Mouse (Mus musculus) layer of hippocampus, postnatal 14 days (tissue): ENCODE data around the gene Spata45. TPM values are rescaled to one million over a fixed set of nuclear protein-coding genes. Genes with fewer than 3 reads are reported as not detected.

Experiments used
- DNase-seq, 2 experiments: peaks; one replicate each; pipeline ENCODE4 v3.0.0; 2021 to 2022; ENCODE audit warnings: low spot score in 2 of 2, mixed read lengths in 1 of 2
- total RNA-seq, 2 experiments: library from RNA; stranded (reverse); gene quantifications; 2 replicates each; pipeline ENCODE4 v1.2.3; 2021

Spata45 gene
- total RNA-seq, 2 experiments from 2014 or later: not detected

GRCm38 (mm10) chr1:191083230-191083629 is 46.8 kb downstream of the Spata45 start:
- DNase-seq: no peak

DNA sequence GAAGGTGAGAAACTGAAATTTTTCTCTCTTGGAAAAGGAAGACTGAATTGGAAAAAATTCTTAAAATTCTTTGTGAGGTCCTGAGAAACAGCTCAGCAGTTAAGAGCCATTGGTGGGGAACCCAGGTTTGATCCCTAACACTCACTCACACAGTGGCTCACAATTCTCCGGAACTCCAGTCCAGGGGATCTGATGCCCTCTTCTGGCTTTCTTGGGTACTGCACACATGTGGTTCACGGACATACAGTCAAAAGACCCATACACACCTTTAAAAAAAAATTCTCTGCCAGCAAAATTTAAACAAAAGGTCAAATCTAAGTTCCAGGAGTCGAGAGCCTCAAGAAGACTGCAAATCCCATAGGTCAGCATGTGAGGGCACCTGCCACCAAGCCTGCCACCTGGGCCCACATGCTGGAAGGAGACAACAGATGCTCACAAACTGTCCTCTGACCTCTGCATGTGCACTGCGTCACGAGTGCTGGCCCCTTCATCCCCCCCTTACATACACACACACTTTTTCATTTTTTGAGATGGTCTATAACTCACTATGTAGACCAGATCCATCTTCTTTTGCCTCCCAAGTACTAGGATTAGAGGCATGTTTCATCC is 48.6 kb downstream of the Spata45 start:
- peak; percentile 58 to 62 for DNase-seq

DNA sequence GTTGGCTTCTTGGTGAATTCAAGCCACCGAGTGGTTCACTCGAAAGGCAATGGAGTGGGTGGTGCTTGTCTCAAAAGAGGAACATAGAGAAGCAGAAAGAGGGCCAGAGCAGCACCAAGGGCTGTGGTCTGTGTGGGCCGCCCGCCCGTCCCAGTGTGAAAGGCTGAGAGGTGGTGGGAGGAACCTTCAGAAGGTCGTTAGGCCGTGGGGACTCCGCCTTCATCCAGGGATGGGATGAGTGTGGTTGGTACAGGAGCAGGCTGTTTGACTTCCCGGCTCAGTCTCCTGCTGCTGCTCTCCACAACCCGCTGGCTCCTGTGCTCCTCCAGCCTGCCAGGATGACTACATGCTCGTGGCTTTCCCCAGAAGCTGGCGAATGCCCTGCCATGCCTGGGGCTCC is 49.2 kb downstream of the Spata45 start:
- no peak for DNase-seq

DNA sequence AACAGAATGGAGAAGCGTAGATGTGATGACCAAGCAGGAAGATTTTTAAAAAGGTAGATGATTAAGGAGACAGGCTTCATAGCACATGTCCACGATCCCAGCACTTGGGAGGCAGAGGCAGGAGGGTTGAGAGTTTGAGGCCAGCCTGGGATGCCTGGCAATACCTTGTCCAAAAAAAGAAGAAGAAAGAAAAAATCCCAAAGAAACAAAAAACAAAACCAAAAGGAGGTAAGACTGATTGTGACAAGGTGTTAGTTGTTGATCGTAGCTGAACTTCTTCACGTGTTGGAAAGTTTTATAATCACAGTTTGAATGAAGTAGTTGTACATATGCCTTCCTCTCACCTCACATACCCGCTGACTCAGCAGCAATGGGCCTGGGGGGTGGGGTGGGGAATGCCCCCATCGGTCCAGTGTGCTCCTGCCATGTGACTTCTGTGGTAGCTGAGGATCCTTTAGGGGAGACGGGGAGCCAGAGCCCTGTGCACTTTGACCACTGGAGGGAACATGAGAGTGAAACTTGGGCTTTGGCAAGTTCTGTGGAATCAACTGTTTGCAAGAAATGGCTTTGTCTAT is 50.0 kb downstream of the Spata45 start:
- no peak for DNase-seq

- no peak for DNase-seq
These were observed 50.5 kb downstream of the Spata45 start for GRCm38 (mm10) chr1:191086960-191087359.

DNA sequence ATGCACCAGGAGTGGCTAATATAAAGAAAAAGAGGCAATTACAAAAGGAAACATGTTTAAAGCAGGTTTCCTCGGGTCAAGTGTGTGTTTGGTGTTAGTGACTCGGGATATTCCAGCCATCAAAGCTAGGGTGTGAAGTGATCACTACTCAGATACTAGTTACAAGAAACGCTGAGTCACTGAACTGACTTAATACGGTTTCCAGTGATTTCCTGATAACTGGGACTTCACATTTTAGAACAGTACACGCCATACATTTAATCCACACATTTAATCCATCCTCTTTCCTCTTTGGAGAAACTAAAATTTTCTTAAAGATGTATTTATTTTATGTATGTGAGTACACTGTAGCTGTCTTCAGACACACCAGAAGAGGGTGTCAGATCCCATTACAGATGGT is 51.5 kb downstream of the Spata45 start:
- no peak for DNase-seq

DNA sequence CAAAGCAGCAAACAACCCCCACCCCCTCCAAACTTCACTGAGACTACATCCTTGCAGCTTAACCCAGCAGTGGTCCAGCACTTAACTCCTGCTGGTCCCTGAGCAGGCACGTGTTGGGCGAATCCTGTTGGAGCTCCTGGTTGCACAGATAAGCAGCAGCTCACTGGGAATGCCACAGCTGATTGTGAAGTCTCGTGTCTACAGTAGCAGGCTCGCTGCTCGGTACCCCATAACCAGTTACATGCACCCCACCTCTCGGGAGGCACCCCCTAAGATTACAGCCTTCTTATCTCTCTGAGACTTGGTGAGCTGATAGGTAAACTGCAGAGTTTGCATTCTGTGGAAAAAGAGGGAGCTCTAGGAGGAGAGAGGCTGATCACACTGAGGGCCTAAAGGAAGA is 52.9 kb downstream of the Spata45 start:
- no peak for DNase-seq

DNA sequence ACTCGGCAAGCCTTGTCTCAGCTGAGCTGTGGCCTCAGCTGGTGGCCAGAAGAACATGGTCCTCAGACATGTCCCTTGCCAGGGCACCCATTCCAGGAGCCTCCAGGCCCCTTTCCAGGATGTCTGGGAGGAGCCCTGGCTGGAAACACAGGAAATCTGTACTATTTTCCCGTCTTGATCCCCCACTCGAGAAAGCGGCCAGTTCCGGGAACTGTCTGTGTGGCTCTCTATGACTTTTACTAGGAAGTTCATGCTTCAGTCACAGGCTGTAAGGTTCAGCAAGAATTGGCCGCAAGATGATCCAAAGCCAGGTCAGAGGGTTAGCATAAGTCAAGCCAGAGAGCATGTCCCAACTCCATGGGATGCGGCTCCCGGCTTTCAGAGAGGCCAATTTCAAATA is 55.6 kb downstream of the Spata45 start:
- DNase-seq: no peak

Other genes with a start within 250 kb of the Spata45 start
- gene Rps6kc1, start 124.9 kb upstream of the Spata45 start, total RNA-seq: 10 to 100 TPM; 54.8 to 59.9 TPM
- gene Angel2, start 111.5 kb upstream of the Spata45 start, total RNA-seq: 10 to 100 TPM; 47.4 to 49.0 TPM
- gene Vash2, start 57.3 kb upstream of the Spata45 start, total RNA-seq: 1 to 10 TPM; 6.4 to 7.4 TPM
- gene Flvcr1, start 10.5 kb upstream of the Spata45 start, total RNA-seq: 10 to 100 TPM; 18.6 to 21.6 TPM
- 10 to 100 TPM; 30.0 to 42.1 TPM for gene Tatdn3, start 26.3 kb downstream of the Spata45 start, total RNA-seq
- 1 to 10 TPM in 1 of 2 experiments, under 1 TPM in 1; 0.60 to 1.2 TPM for gene Nsl1, start 26.4 kb downstream of the Spata45 start, total RNA-seq
- not detected for gene Batf3, start 61.2 kb downstream of the Spata45 start, total RNA-seq
- gene Fam71a, start 128.2 kb downstream of the Spata45 start, total RNA-seq: not detected
- under 1 TPM; 0.79 to 0.90 TPM for gene Atf3, start 181.4 kb downstream of the Spata45 start, total RNA-seq